Mouse (Mus musculus): ENCODE data around the gene Ncapg. TPM values are rescaled to one million over a fixed set of nuclear protein-coding genes. Genes with fewer than 3 reads are reported as not detected.

Ncapg gene
- polyA plus RNA-seq, 1 experiment: 6.0 TPM

GRCm38 (mm10) chr5:45670894-45671494 is 1.3 kb downstream of the Ncapg start:
- Histone ChIP-seq H3K36me3 (ENCODE audit: control insufficient read depth, insufficient read depth, low read length) (no peaks in the 10 kb centered on the region), H3K27me3 (ENCODE audit: control insufficient read depth, insufficient read depth, low read length) (no peaks in the 10 kb centered on the region), H3K4me1 (replicated peaks; ENCODE audit: control insufficient read depth, insufficient read depth, low read length) (no peaks in the 10 kb centered on the region; the same call in 1 of the 2 replicates), H3K4me3 (ENCODE audit: control insufficient read depth, insufficient read depth, low read length) (no peak overlapping the region), H3K27ac (ENCODE audit: control insufficient read depth, insufficient read depth, low read length) (no peak overlapping the region)
- TF ChIP-seq CTCF (IDR thresholded peaks at IDR 0.05; ENCODE audit: borderline replicate concordance, control insufficient read depth, extremely low read depth, insufficient read depth, low read length, poor library complexity) (no peak), POLR2A (IDR thresholded peaks at IDR 0.05; ENCODE audit: control insufficient read depth, extremely low read depth, insufficient read depth, low read length, poor library complexity) (no peak)
- DNase-seq: no peak
- WGBS: 70% methylated on average over 5 of the region's 5 CpGs

GRCm38 (mm10) chr5:45675032-45675431 is 5.3 kb downstream of the Ncapg start:
- Histone ChIP-seq H3K27ac (ENCODE audit: control insufficient read depth, insufficient read depth, low read length) (no peak overlapping the region), H3K4me3 (ENCODE audit: control insufficient read depth, insufficient read depth, low read length) (no peak overlapping the region), H3K36me3 (ENCODE audit: control insufficient read depth, insufficient read depth, low read length) (peaks cover 3% of the 10 kb centered on the region; the same call in 1 of the 2 replicates), H3K4me1 (replicated peaks; ENCODE audit: control insufficient read depth, insufficient read depth, low read length) (no peaks in the 10 kb centered on the region; the same call in 1 of the 2 replicates), H3K27me3 (ENCODE audit: control insufficient read depth, insufficient read depth, low read length) (no peaks in the 10 kb centered on the region)
- 94% methylated on average over 1 of the region's 1 CpGs for WGBS
- DNase-seq: no peak
- no peak for TF ChIP-seq CTCF (IDR thresholded peaks at IDR 0.05; ENCODE audit: borderline replicate concordance, control insufficient read depth, extremely low read depth, insufficient read depth, low read length, poor library complexity)
- no peak for TF ChIP-seq POLR2A (IDR thresholded peaks at IDR 0.05; ENCODE audit: control insufficient read depth, extremely low read depth, insufficient read depth, low read length, poor library complexity)

DNA sequence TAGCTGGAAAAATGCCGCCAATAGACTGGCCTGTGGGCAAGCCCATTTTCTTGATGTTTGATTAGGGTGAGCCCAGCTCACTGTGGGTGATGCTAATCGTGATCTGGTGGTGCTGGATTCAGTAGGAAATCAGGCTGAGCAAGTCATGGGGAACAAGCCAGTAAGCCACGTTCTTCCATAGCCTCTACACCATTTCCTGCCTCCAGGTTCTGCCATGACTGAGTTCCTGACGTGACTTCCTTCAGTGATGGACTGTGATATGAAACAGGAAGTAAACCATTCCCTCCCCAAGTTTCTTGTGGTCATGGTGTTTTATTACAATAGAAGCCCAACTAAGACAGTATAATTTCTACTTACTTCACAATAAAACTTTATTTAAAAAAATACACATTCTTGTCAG is 7.9 kb downstream of the Ncapg start:
- peaks cover 14% of the 10 kb centered on the region for H3K36me3 ChIP-seq (ENCODE audit: control insufficient read depth, insufficient read depth, low read length)
- TF ChIP-seq POLR2A (IDR thresholded peaks at IDR 0.05; ENCODE audit: control insufficient read depth, extremely low read depth, insufficient read depth, low read length, poor library complexity) (no peak), CTCF (IDR thresholded peaks at IDR 0.05; ENCODE audit: borderline replicate concordance, control insufficient read depth, extremely low read depth, insufficient read depth, low read length, poor library complexity) (no peak)
- no peak overlapping the region for H3K27ac ChIP-seq (ENCODE audit: control insufficient read depth, insufficient read depth, low read length)
- no peak overlapping the region for H3K4me3 ChIP-seq (ENCODE audit: control insufficient read depth, insufficient read depth, low read length)
- H3K4me1 ChIP-seq (replicated peaks; ENCODE audit: control insufficient read depth, insufficient read depth, low read length): no peaks in the 10 kb centered on the region
- 78% methylated on average over 4 of the region's 4 CpGs for WGBS
- DNase-seq: no peak
- H3K27me3 ChIP-seq (ENCODE audit: control insufficient read depth, insufficient read depth, low read length): no peaks in the 10 kb centered on the region

DNA sequence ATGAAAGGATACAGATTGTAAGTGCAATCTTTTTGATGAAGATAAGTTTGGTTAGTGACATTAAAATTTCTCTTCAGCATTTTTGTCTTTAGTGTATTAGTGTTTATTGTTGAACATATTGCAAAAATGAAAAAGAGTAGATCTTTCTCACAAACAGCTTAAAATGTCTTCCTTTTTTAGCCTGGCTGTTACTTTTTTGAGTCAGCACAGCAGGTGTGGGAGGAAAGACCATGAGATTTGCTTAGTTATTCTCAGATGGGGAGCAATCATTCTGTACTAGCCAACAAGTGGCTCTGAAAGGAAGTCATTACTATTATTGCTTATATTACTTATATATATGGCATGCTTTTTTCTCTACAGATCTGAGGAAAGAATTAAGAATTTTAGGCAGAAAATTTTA is 10.2 kb downstream of the Ncapg start:
- no peak overlapping the region for H3K27ac ChIP-seq (ENCODE audit: control insufficient read depth, insufficient read depth, low read length)
- H3K36me3 ChIP-seq (ENCODE audit: control insufficient read depth, insufficient read depth, low read length): peaks cover 14% of the 10 kb centered on the region

GRCm38 (mm10) chr5:45683388-45683787 is 13.7 kb downstream of the Ncapg start:
- whole genome bisulfite sequencing: 98% methylated on average over 1 of the region's 1 CpGs
- peaks cover 19% of the 10 kb centered on the region for H3K36me3 ChIP-seq (ENCODE audit: control insufficient read depth, insufficient read depth, low read length)
- no peaks in the 10 kb centered on the region for H3K27me3 ChIP-seq (ENCODE audit: control insufficient read depth, insufficient read depth, low read length)
- TF ChIP-seq CTCF (IDR thresholded peaks at IDR 0.05; ENCODE audit: borderline replicate concordance, control insufficient read depth, extremely low read depth, insufficient read depth, low read length, poor library complexity) (no peak), POLR2A (IDR thresholded peaks at IDR 0.05; ENCODE audit: control insufficient read depth, extremely low read depth, insufficient read depth, low read length, poor library complexity) (no peak)
- H3K4me3 ChIP-seq (ENCODE audit: control insufficient read depth, insufficient read depth, low read length): no peak overlapping the region
- no peak overlapping the region for H3K27ac ChIP-seq (ENCODE audit: control insufficient read depth, insufficient read depth, low read length)
- no peaks in the 10 kb centered on the region for H3K4me1 ChIP-seq (replicated peaks; ENCODE audit: control insufficient read depth, insufficient read depth, low read length)
- no peak for DNase-seq

More for the DNA sequence above, 10.2 kb downstream of the Ncapg start:
- Histone ChIP-seq H3K4me3 (ENCODE audit: control insufficient read depth, insufficient read depth, low read length) (no peak overlapping the region), H3K27me3 (ENCODE audit: control insufficient read depth, insufficient read depth, low read length) (no peaks in the 10 kb centered on the region), H3K4me1 (replicated peaks; ENCODE audit: control insufficient read depth, insufficient read depth, low read length) (no peaks in the 10 kb centered on the region)
- TF ChIP-seq POLR2A (IDR thresholded peaks at IDR 0.05; ENCODE audit: control insufficient read depth, extremely low read depth, insufficient read depth, low read length, poor library complexity) (no peak), CTCF (IDR thresholded peaks at IDR 0.05; ENCODE audit: borderline replicate concordance, control insufficient read depth, extremely low read depth, insufficient read depth, low read length, poor library complexity) (no peak)
- DNase-seq: no peak

- H3K27ac ChIP-seq (ENCODE audit: control insufficient read depth, insufficient read depth, low read length): no peak overlapping the region
- DNase-seq: no peak
- TF ChIP-seq POLR2A (IDR thresholded peaks at IDR 0.05; ENCODE audit: control insufficient read depth, extremely low read depth, insufficient read depth, low read length, poor library complexity) (no peak), CTCF (IDR thresholded peaks at IDR 0.05; ENCODE audit: borderline replicate concordance, control insufficient read depth, extremely low read depth, insufficient read depth, low read length, poor library complexity) (no peak)
- no peaks in the 10 kb centered on the region for H3K27me3 ChIP-seq (ENCODE audit: control insufficient read depth, insufficient read depth, low read length)
- H3K4me3 ChIP-seq (ENCODE audit: control insufficient read depth, insufficient read depth, low read length): no peak overlapping the region
- H3K36me3 ChIP-seq (ENCODE audit: control insufficient read depth, insufficient read depth, low read length): peaks cover 19% of the 10 kb centered on the region
- WGBS: 97% methylated on average over 2 of the region's 2 CpGs
- no peaks in the 10 kb centered on the region for H3K4me1 ChIP-seq (replicated peaks; ENCODE audit: control insufficient read depth, insufficient read depth, low read length)
Measured at GRCm38 (mm10) chr5:45685243-45685642, 15.5 kb downstream of the Ncapg start.

GRCm38 (mm10) chr5:45686223-45686622 is 16.5 kb downstream of the Ncapg start:
- TF ChIP-seq POLR2A (IDR thresholded peaks at IDR 0.05; ENCODE audit: control insufficient read depth, extremely low read depth, insufficient read depth, low read length, poor library complexity) (no peak), CTCF (IDR thresholded peaks at IDR 0.05; ENCODE audit: borderline replicate concordance, control insufficient read depth, extremely low read depth, insufficient read depth, low read length, poor library complexity) (no peak)
- 98% methylated on average over 3 of the region's 3 CpGs for WGBS
- no peak for DNase-seq

More at GRCm38 (mm10) chr5:45686223-45686622, 16.5 kb downstream of the Ncapg start:
- Histone ChIP-seq H3K27ac (ENCODE audit: control insufficient read depth, insufficient read depth, low read length) (no peak overlapping the region), H3K36me3 (ENCODE audit: control insufficient read depth, insufficient read depth, low read length) (peaks cover 14% of the 10 kb centered on the region), H3K4me3 (ENCODE audit: control insufficient read depth, insufficient read depth, low read length) (no peak overlapping the region), H3K4me1 (replicated peaks; ENCODE audit: control insufficient read depth, insufficient read depth, low read length) (no peaks in the 10 kb centered on the region), H3K27me3 (ENCODE audit: control insufficient read depth, insufficient read depth, low read length) (no peaks in the 10 kb centered on the region)

Data from thymus, adult 2 months (tissue).